Mouse (Mus musculus) neural tube, embryonic 15.5 days (tissue): Measurements from ENCODE around the gene Gucy2g. TPM values are rescaled to one million over a fixed set of nuclear protein-coding genes. Genes with fewer than 3 reads are reported as not detected.

Experiments
- ATAC-seq: fragments of 200-750 bp; cut with Nextera tagmentation; 2 replicates; pipeline ENCODE4 v1.8.0; 2017; ENCODE audit warnings: mild to moderate bottlenecking, moderate TSS enrichment, moderate library complexity; ENCODE audit not compliant: low FRiP score
- H3K27ac ChIP-seq: fragments of 300-500 bp; sonication (generic); replicated peaks from 2 replicates; pipeline ENCODE4 v1.5.1; 2015; ENCODE audit warnings: mild to moderate bottlenecking, inconsistent platforms
- H3K27me3 ChIP-seq: fragments of 300-500 bp; sonication (generic); replicated peaks from 2 replicates; pipeline ENCODE4 v1.6.1; 2015; ENCODE audit warnings: inconsistent platforms
- H3K36me3 ChIP-seq: fragments of 300-500 bp; sonication (generic); 2 replicates; pipeline ENCODE4 v1.6.1; 2015; ENCODE audit warnings: inconsistent platforms
- H3K4me1 ChIP-seq: fragments of 300-500 bp; sonication (generic); 2 replicates; pipeline ENCODE4 v1.6.1; 2015; ENCODE audit warnings: inconsistent platforms
- H3K4me2 ChIP-seq: fragments of 300-500 bp; sonication (generic); 2 replicates; pipeline ENCODE4 v1.6.1; 2015; ENCODE audit warnings: inconsistent platforms, mild to moderate bottlenecking, moderate library complexity
- H3K4me3 ChIP-seq: fragments of 300-500 bp; sonication (generic); replicated peaks from 2 replicates; pipeline ENCODE4 v1.5.1; 2015; ENCODE audit warnings: mild to moderate bottlenecking, inconsistent platforms
- H3K9ac ChIP-seq: fragments of 300-500 bp; sonication (generic); replicated peaks from 2 replicates; pipeline ENCODE4 v1.6.1; 2015; ENCODE audit warnings: mild to moderate bottlenecking, inconsistent platforms
- H3K9me3 ChIP-seq: fragments of 300-500 bp; sonication (generic); replicated peaks from 2 replicates; pipeline ENCODE4 v1.6.1; 2016; ENCODE audit warnings: inconsistent platforms
- WGBS: fragments of 180-500 bp; shearing (Covaris S2); methylation state at CpG from one replicate; pipeline ENCODE4 v1.1.7; 2015; ENCODE audit warnings: mixed read lengths; 5-methylcytosine and 5-hydroxymethylcytosine counted together
- polyA plus RNA-seq: library from polyadenylated mRNA; unstranded; fragments of >200 nt; fragmentation: Nextera tagmentation; extraction: Ambion mirVana; gene quantifications from 2 replicates; pipeline ENCODE4 v1.2.1, GENCODE M21; 2015

Gene Gucy2g
- polyA plus RNA-seq, 1 experiment from 2014 or later, result 0.12 TPM

GRCm38 (mm10) chr19:55244791-55245231 lies 3.8 kb upstream of the Gucy2g start:
- no peak overlapping the region for H3K4me3 ChIP-seq
- no peaks in the 10 kb centered on the region for H3K9me3 ChIP-seq
- no peak overlapping the region for H3K4me2 ChIP-seq
- H3K4me1 ChIP-seq, result 0 out of 2 replicates have a peak, but pooled peaks cover 6% of the 10 kb centered on the region
- WGBS, result 23% methylated on average over 7 of the region's 7 CpGs
- H3K27ac ChIP-seq, result no peak overlapping the region
- ATAC-seq, result no peak
- H3K9ac ChIP-seq, result no peak overlapping the region
- no peaks in the 10 kb centered on the region for H3K27me3 ChIP-seq
- H3K36me3 ChIP-seq, result no peaks in the 10 kb centered on the region

- Histone ChIP-seq H3K4me3 (no peak overlapping the region), H3K9ac (no peak overlapping the region), H3K27ac (no peak overlapping the region), H3K9me3 (no peaks in the 10 kb centered on the region), H3K36me3 (no peaks in the 10 kb centered on the region), H3K4me2 (no peak overlapping the region), H3K4me1 (0 out of 2 replicates have a peak, but pooled peaks cover 2% of the 10 kb centered on the region), H3K27me3 (no peaks in the 10 kb centered on the region)
- no peak for ATAC-seq
- 75% methylated on average over 6 of the region's 6 CpGs for WGBS
Observed at GRCm38 (mm10) chr19:55239766-55240426, 1.1 kb downstream of the Gucy2g start.

DNA sequence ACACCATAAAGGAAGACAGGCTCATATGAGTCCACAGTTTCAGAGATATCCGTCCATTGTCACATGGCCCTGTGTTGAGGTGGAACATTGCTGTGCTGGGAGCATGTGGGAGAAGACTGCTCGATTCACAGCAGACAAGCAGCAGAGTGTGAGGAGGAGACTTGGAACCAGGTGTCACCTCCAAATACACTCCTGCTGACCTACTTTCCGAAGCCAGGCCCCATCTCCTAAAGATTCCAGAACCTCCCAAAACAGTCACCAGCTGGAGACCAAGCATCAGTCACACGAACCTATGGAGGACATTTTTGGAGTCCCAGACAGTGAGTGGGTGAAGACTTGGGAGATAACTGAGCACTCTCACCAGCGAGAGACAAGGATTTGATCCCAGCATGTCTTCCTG lies 4.5 kb downstream of the Gucy2g start:
- no peaks in the 10 kb centered on the region for H3K4me1 ChIP-seq
- no peak overlapping the region for H3K4me3 ChIP-seq
- H3K9ac ChIP-seq, result no peak overlapping the region
- no peak overlapping the region for H3K4me2 ChIP-seq
- ATAC-seq, result no peak
- H3K36me3 ChIP-seq, result no peaks in the 10 kb centered on the region
- no peaks in the 10 kb centered on the region for H3K9me3 ChIP-seq
- H3K27me3 ChIP-seq, result no peaks in the 10 kb centered on the region
- no peak overlapping the region for H3K27ac ChIP-seq
- WGBS, result 85% methylated on average over 5 of the region's 5 CpGs

GRCm38 (mm10) chr19:55236026-55236425 lies 5.0 kb downstream of the Gucy2g start:
- H3K36me3 ChIP-seq, result no peaks in the 10 kb centered on the region
- H3K9me3 ChIP-seq, result no peaks in the 10 kb centered on the region
- H3K4me2 ChIP-seq, result no peak overlapping the region
- 46% methylated on average over 2 of the region's 2 CpGs for WGBS
- ATAC-seq, result no peak
- H3K27me3 ChIP-seq, result no peaks in the 10 kb centered on the region
- no peak overlapping the region for H3K4me3 ChIP-seq
- no peak overlapping the region for H3K9ac ChIP-seq
- H3K4me1 ChIP-seq, result no peaks in the 10 kb centered on the region
- no peak overlapping the region for H3K27ac ChIP-seq

DNA sequence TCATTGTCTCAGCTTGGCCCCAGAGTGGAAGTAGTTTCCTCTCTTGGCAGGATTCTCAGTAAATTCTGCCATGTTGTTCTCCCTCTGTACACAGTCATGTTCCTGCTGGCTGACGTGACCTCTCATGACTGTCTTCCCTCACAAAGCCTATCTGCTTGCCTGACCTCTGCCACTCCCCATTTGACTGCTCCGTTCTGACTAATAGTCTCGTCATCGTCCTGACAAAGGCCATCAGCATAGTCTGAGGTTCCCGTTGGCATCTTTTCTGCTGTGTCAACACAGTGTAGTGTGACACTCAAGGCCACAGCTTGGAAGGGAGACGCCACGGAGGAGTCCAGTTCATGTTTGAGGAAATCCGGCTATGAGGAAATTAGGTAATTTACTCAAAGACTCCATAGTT lies 8.9 kb downstream of the Gucy2g start:
- Histone ChIP-seq H3K36me3 (no peaks in the 10 kb centered on the region), H3K4me1 (no peaks in the 10 kb centered on the region), H3K27ac (no peak overlapping the region), H3K4me2 (no peak overlapping the region), H3K9me3 (no peaks in the 10 kb centered on the region), H3K9ac (no peak overlapping the region), H3K27me3 (no peaks in the 10 kb centered on the region), H3K4me3 (no peak overlapping the region)
- no peak for ATAC-seq
- 66% methylated on average over 8 of the region's 8 CpGs for WGBS

- WGBS, result 85% methylated on average over 10 of the region's 10 CpGs
Observed at GRCm38 (mm10) chr19:55231081-55231480, 10.0 kb downstream of the Gucy2g start.

DNA sequence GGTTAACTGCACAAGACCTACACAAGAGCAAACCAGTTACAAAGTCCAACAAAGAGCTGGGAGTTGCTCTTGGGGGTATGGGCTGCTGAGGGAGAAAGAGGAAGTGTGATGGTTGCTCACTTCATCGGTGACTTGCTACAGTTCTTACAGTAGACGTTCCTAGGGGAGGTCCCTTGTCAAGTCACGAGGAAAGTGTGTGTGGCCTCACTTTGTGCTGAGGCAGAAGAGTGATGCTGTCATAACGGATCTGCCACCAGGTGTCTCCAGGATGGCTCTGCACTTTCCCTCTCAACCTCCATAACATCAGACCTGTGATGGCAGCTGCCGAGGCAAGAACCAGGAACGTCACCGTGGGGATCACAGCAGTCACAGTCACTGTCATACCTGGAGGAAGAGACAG lies 13.9 kb downstream of the Gucy2g start:
- Histone ChIP-seq H3K4me2 (no peak overlapping the region), H3K9me3 (no peaks in the 10 kb centered on the region), H3K4me3 (no peak overlapping the region), H3K27ac (no peak overlapping the region), H3K36me3 (no peaks in the 10 kb centered on the region), H3K4me1 (no peaks in the 10 kb centered on the region), H3K9ac (no peak overlapping the region), H3K27me3 (no peaks in the 10 kb centered on the region)
- WGBS, result 89% methylated on average over 7 of the region's 7 CpGs
- no peak for ATAC-seq

More at GRCm38 (mm10) chr19:55231081-55231480, 10.0 kb downstream of the Gucy2g start:
- Histone ChIP-seq H3K9ac (no peak overlapping the region), H3K4me2 (no peak overlapping the region), H3K27ac (no peak overlapping the region), H3K27me3 (no peaks in the 10 kb centered on the region), H3K4me3 (no peak overlapping the region), H3K9me3 (no peaks in the 10 kb centered on the region), H3K36me3 (no peaks in the 10 kb centered on the region), H3K4me1 (no peaks in the 10 kb centered on the region)
- no peak for ATAC-seq

DNA sequence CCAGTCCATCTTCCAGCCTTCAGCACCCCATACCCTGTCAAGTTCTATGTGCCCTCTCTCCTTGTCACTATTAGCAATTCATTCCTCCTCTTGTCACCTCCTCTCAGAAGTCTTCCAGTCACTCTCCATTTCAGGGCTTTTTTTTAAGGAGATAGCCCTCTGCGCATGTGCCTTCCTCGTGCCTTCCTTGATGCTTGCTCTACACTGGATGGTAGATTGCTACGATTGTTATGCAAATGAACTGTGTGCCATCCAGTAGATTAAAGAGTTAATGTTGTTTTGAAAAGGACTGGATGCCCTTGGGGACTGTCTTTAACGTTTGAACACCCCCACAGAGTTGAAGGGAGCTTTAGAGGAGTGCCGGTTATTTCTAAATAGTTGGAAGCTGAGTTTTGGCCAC lies 14.4 kb downstream of the Gucy2g start:
- no peaks in the 10 kb centered on the region for H3K4me1 ChIP-seq
- H3K4me3 ChIP-seq, result no peak overlapping the region
- no peak overlapping the region for H3K9ac ChIP-seq
- no peak overlapping the region for H3K27ac ChIP-seq
- no peaks in the 10 kb centered on the region for H3K9me3 ChIP-seq
- 61% methylated on average over 5 of the region's 5 CpGs for WGBS
- no peaks in the 10 kb centered on the region for H3K27me3 ChIP-seq
- H3K4me2 ChIP-seq, result no peak overlapping the region
- H3K36me3 ChIP-seq, result no peaks in the 10 kb centered on the region
- ATAC-seq, result no peak

DNA sequence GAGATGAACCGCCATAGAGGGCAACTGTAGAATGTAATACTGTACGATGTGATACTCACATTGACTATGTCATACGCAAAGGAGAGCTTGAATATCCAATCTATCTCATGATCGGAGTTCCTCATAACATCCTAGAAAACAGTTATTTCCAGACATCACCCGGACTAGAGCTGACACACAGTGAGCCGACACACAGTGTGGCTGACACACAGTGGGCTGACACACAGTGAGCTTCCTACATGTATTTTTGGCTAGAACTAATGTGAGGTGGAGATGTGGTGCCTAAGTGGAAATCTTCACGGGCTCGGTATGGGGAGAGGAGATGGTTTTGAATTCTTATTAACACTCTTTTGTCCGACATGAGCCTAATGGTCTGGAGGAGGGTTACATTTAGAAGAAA lies 18.8 kb downstream of the Gucy2g start:
- no peak overlapping the region for H3K27ac ChIP-seq
- no peaks in the 10 kb centered on the region for H3K27me3 ChIP-seq
- H3K9ac ChIP-seq, result no peak overlapping the region
- peaks cover 7% of the 10 kb centered on the region for H3K4me1 ChIP-seq
- no peak overlapping the region for H3K4me3 ChIP-seq
- H3K9me3 ChIP-seq, result no peaks in the 10 kb centered on the region
- WGBS, result 94% methylated on average over 9 of the region's 9 CpGs
- no peaks in the 10 kb centered on the region for H3K36me3 ChIP-seq
- H3K4me2 ChIP-seq, result no peak overlapping the region
- no peak for ATAC-seq

- ATAC-seq, result no peak
- Histone ChIP-seq H3K27me3 (no peaks in the 10 kb centered on the region), H3K4me3 (no peak overlapping the region), H3K36me3 (no peaks in the 10 kb centered on the region), H3K9me3 (no peaks in the 10 kb centered on the region), H3K4me1 (peaks cover 7% of the 10 kb centered on the region), H3K27ac (no peak overlapping the region), H3K4me2 (no peak overlapping the region), H3K9ac (no peak overlapping the region)
- WGBS, result 88% methylated on average over 6 of the region's 6 CpGs
Observed at GRCm38 (mm10) chr19:55221208-55221607, 19.8 kb downstream of the Gucy2g start.

DNA sequence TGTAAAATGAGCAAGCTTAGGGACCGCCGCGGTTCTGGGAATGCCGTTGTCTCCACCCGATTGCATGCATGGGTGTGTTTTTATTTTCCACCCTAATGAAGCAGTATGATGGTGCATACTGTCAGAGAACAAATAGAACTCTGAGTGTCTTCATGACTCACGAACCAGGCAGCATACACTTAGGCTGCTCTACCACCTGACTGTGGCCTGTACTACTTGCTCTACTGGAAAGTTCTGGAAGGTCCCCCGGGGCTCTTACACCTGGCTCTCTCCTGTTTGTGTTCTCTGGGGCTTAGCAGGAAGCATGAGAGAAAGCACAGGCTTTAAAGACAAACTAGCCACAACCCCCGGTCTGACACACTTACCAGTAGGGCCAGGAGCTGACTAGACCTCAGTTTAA lies 21.7 kb downstream of the Gucy2g start:
- 80% methylated on average over 8 of the region's 8 CpGs for WGBS
- Histone ChIP-seq H3K27ac (no peak overlapping the region), H3K4me2 (no peak overlapping the region), H3K4me1 (peaks cover 7% of the 10 kb centered on the region), H3K4me3 (no peak overlapping the region), H3K9ac (no peak overlapping the region), H3K9me3 (no peaks in the 10 kb centered on the region), H3K27me3 (no peaks in the 10 kb centered on the region), H3K36me3 (no peaks in the 10 kb centered on the region)
- ATAC-seq, result no peak

GRCm38 (mm10) chr19:55218741-55219221 lies 22.3 kb downstream of the Gucy2g start:
- peak overlapping the region; percentile 45 for H3K4me3 ChIP-seq
- H3K9ac ChIP-seq, result peak overlapping the region; percentile 56
- H3K4me1 ChIP-seq, result peaks cover 7% of the 10 kb centered on the region
- no peaks in the 10 kb centered on the region for H3K27me3 ChIP-seq
- no peaks in the 10 kb centered on the region for H3K9me3 ChIP-seq
- ATAC-seq, result peak; percentile 30; the same call in 1 of the 2 replicates
- H3K27ac ChIP-seq, result no peak overlapping the region
- H3K4me2 ChIP-seq, result peak overlapping the region; percentile 67
- WGBS, result 30% methylated on average over 12 of the region's 12 CpGs
- H3K36me3 ChIP-seq, result no peaks in the 10 kb centered on the region
